Mouse (Mus musculus): ENCODE results near the gene Rragd.
"Not testable (repeated sequence)": the region's sequence is repeated elsewhere in the genome, so short reads cannot be mapped to it uniquely, and the experiment has no call there.

Gene Rragd

DNA sequence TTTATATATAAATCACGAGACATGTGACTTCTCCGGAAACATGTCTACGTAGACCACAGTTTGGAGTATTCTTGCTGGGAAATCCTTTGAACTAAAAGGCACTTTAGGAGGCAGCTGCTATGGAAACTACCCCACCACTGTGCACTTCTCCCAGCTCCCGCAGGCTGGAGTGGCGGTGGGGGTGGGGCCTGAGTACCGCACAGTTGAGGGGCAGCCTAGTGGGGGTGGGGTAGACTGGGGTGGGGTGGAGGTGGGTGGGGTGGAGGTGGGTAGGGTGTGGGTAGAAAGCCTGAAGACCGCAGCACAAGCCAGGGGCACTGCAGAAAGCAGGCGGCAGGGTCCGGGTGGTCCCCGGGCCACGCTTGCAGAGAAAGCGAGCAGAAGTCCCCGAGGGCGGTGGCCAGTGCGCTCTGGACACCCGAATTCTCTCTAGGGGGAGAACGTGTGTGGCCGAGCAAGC is at the start of gene Rragd:
Rragd (plus strand) TSS at position 322 of the 460 bp plus-strand sequence.
- in situ Hi-C loops (cut with MboI; ENCODE audit: unreplicated experiment in 2 of 2), result no loop called here

DNA sequence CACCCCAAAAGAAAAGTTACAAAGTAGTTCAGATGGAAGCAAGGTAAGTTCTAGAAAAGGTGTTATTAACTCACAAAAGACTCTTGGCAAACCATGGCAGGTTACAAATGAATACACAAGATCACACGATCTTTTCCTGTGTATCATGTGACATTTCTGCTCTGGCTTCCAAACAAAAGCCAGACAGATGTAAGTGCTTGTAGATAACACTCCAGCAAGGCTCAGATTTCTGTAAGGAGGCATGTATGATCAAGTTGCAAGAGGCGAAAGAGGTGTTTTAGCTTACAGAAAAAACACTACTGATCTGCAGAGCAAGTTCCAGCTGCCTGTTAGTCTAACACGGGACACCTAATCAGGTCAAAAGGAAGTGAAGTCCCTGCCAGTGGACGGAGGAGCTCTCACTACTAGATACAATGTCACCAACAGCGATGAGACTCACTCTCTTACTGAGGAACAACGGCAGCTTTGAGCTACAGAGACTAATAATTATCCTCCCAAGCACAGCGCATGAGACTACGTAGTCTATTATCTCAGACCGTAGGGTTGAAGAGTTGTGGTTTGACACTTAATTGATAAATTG is 46.0 kb upstream of the Rragd start:
- in situ Hi-C loops (cut with MboI; ENCODE audit: unreplicated experiment in 2 of 2), result no loop called here

DNA sequence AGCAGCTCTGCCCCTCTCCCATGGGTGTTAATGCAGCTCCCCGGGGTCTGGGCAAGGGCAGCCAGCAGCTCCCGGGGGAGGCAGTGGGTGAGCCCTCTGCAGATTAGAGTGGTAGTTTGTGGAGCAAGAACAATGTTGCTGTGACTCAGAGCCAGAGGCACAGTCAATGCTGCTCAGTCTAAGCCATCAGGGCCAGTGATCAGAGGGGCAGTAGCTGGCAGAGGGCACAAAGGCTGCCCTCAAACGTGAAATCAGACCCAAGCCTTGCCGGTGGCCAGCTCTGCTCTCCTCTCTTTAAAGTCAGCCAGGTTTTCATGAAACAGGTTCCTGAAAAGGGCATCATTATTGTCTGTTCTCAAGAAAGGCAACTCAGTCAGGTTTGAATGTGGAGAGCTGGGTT is 43.3 kb upstream of the Rragd start:
- in situ Hi-C loops (cut with MboI; ENCODE audit: unreplicated experiment in 2 of 2), result no loop called here

- in situ Hi-C loops (cut with MboI; ENCODE audit: unreplicated experiment in 2 of 2), result loop anchor here (5.0 to 10.0 kb wide), 2 partner anchors 65 to 188 kb away; no protein-coding TSS in a partner anchor
These were observed 42.9 kb upstream of the Rragd start for GRCm38 (mm10) chr4:32939964-32940363.

- in situ Hi-C loops (cut with MboI; ENCODE audit: unreplicated experiment in 2 of 2), result loop anchor here (5.0 to 10.0 kb wide), 2 partner anchors 66 to 189 kb away; no protein-coding TSS in a partner anchor
These were observed 41.9 kb upstream of the Rragd start for GRCm38 (mm10) chr4:32940984-32941383.

DNA sequence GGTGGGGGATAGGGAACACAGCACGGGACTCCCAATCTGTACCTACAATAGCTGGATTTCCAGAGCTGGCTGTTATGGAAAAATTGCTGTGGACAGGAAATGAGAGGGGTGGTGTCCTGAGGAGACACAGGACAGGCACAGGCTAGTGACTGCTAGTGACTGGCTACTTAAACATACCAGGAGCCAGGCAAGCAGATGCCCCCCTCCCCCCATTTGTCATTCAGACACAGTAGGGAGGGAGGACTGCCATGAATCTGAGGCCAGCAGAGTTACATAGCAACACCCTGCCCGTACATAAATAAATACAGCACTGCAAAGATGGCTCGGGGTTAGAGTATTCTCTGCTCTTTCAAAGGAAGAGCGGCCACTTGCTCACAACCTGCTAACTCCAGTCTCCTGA is 35.2 kb upstream of the Rragd start:
- in situ Hi-C loops (cut with MboI; ENCODE audit: unreplicated experiment in 2 of 2), result loop anchor here in 1 of 2 experiments (10.0 kb wide), 1 partner anchor 73 kb away; no protein-coding TSS in a partner anchor

DNA sequence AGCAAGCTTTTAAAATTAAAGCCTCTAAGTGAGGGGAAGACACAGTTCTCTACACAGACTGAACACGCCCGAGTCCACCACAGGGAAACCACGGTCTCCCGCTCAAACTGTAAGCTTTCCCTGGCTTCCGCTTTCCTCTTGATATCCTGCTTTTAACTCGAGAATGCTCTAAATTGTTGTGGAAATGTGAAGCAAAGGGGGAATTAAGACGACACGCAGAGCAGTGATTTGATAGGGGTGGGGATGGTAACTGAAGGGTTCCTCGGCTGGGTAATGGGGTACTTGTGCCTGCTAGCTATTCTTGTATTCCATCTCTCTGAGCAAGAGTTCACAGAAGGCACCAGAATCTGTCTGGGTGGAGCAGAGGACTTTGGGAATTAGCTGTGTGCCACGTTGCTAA is 34.1 kb upstream of the Rragd start:
- in situ Hi-C loops (cut with MboI; ENCODE audit: unreplicated experiment in 2 of 2), result loop anchor here in 1 of 2 experiments (10.0 kb wide), 1 partner anchor 74 kb away; no protein-coding TSS in a partner anchor

DNA sequence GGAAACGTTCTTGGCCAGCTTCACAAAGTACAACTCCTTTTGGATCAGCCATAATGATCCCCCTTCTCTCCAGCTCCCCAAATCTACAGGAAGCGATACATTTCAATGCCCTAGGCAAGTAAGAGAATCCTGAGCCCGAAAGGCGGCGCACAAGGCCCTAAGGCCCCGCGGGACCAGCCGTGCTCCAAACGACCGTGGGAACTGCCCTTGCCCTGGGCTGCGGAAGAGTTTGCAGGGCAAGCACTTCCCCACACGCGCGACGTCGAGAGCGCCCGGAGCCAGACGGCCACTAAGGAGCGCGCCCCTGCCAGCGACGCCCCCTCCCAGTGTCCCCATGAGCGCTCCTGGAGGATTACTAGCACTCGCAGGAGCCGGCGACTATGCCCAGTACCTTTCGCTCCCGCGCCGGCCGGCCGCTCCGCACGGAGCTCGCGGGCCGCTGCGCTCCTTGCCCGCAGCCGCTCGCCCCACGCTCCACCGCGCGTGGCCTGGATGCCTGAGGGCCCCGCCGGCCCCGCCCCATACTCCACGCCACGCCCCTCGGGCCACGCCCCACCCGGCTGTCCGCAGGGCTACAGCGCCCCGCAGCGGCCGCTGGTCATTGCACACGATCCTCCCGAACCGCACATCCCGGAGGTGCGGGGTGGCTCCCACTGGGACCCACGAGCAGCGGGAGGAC is 32.3 kb upstream of the Rragd start, which contains the start of gene Ankrd6:
Ankrd6 (minus strand) TSS at position 486 of the 679 bp plus-strand sequence.
- in situ Hi-C loops (cut with MboI; ENCODE audit: unreplicated experiment in 2 of 2), result loop anchor here (5.0 kb wide), 5 partner anchors 67 to 363 kb away; no protein-coding TSS in a partner anchor

DNA sequence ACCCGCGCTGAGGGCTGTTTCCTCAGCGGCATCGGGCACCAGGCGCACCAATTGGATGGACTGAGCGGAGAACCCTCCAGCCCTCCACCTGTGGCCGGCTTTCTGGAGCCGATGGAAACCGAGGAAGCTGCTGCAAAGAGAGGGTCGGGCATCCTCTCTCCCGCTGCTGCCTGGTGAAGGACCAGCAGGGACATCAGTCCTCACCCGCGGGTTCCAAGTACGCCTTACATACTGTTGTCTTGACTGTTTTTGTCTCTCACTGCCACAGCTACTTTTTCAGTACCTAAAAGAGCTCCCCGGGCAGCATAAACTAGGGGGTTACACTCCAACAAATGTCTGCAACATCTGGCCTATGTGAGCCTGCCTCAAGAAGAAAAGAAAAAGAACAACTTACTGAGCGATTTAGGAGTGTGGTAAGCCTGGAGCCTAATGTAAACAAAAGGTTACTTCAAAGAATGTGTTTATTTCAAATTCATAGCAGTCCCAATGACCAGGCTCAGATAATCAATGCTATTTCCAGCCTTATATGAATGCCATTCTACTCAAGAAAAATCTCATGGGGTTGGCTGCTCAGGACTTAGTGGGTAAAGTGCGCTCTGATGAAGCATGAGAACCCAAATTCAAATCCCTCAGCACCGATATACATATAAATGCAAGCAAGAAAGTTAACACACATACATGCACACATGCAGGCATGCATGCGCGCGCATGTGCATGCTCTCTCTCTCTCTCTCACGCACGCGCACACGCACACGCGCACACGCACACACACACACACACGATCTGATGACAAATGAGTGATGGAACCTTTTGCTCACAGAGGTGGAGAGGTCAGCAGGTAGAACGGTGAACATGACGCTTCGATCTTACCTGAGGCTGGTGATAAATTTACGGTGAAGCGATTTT is 31.5 kb upstream of the Rragd start:
- in situ Hi-C loops (cut with MboI; ENCODE audit: unreplicated experiment in 2 of 2), result loop anchor here (5.0 kb wide), 5 partner anchors 66 to 364 kb away; no protein-coding TSS in a partner anchor

DNA sequence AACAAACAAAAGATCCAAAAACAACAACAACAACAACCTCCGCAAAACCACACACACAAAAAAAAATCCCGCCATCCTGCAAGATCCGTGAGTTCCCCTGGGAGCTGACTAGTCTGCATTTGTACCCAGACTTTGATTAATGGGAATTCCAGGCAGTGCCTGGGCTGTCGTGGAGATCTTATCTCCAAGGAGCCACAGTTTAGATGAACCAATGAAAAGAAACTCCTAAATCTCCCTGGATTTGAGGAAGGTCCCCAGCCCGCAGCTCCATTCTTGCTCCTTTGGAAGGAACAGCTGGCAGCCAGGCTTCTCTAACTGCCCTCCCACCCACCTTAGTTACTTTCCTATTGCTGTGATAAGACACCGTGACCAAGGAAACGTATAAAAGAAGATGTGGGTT is 30.2 kb upstream of the Rragd start:
- in situ Hi-C loops (cut with MboI; ENCODE audit: unreplicated experiment in 2 of 2), result loop anchor here (5.0 kb wide), 5 partner anchors 65 to 365 kb away; no protein-coding TSS in a partner anchor

- in situ Hi-C loops (cut with MboI; ENCODE audit: unreplicated experiment in 2 of 2), result no loop called here
These were observed 26.4 kb upstream of the Rragd start for GRCm38 (mm10) chr4:32956423-32956822.

GRCm38 (mm10) chr4:32961394-32961793 is 21.4 kb upstream of the Rragd start:
- in situ Hi-C loops (cut with MboI; ENCODE audit: unreplicated experiment in 2 of 2), result no loop called here

DNA sequence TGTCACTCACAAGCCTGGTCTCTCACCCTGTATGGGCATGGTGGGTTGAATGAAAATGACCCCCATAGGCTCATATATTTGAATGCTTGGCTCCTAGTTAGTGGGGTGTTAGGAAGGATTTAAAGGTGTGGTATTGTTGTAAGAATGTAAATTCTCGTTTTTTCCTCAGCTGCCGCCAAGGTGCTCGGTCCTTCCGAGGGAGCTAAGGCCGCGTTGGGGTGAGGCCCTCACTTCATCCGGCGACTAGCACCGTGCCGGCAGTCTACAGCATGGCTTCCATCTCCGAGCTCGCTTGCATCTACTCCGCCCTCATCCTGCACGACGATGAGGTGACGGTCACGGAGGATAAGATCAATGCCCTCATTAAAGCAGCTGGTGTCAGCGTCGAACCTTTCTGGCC is 18.2 kb upstream of the Rragd start:
- in situ Hi-C loops (cut with MboI; ENCODE audit: unreplicated experiment in 2 of 2), result not testable (repeated sequence)

GRCm38 (mm10) chr4:32977331-32977730 is 5.5 kb upstream of the Rragd start:
- in situ Hi-C loops (cut with MboI; ENCODE audit: unreplicated experiment in 2 of 2), result no loop called here

DNA sequence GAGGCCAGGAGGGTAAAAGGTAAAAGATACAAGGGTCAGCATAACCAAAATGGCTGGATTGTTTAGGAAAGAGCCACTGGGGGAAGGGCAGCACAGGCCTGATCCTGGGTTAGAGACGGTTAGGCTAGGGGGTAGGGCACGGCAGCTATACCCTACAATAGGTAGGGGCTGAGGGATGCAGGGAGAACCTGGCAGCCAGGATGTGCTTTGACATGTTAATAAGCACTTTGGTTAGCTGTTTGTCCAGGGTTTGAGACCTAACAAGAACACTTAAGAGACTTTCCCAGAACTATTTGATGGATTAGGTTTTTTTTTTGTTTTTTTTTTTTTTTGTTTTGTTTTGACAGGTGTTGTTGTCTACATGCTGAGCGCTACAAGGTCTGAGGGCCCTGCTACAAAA is 2.8 kb upstream of the Rragd start:
- in situ Hi-C loops (cut with MboI; ENCODE audit: unreplicated experiment in 2 of 2), result no loop called here

- in situ Hi-C loops (cut with MboI; ENCODE audit: unreplicated experiment in 2 of 2), result no loop called here
These were observed 1.2 kb upstream of the Rragd start for GRCm38 (mm10) chr4:32981617-32982016.

DNA sequence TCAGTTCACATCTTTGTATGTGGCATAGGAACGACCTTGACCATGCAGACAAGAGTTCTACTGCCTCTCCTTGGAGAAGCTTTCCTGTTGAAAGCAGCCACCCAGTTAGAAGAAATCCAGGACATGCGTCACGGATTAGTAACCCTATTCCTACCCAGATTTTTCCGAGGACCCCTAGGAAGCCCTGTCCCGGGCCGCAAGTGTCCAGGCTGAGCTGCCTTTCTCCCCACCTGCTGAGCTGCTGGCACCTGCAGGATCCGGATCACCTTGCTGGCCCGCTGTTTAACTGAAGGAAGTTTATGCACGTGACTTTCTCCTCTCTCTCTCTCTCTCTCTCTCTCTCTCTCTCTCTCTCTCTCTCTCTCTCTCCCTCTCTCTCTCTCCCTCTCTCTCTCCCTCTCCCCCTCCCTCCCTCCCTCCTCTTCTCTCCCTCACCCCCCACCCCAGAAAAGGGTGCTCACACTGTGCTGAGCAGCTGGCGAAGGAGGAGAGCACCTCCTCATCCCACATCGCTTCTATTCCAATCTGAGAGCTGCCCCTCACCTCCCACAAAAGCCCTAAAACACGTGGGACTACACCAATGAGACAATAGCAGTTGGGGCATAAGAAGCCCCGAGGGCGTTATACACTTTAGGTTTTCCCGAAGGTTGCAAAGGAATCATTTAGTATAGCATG is 659 bp upstream of the Rragd start:
- in situ Hi-C loops (cut with MboI; ENCODE audit: unreplicated experiment in 2 of 2), result no loop called here

DNA sequence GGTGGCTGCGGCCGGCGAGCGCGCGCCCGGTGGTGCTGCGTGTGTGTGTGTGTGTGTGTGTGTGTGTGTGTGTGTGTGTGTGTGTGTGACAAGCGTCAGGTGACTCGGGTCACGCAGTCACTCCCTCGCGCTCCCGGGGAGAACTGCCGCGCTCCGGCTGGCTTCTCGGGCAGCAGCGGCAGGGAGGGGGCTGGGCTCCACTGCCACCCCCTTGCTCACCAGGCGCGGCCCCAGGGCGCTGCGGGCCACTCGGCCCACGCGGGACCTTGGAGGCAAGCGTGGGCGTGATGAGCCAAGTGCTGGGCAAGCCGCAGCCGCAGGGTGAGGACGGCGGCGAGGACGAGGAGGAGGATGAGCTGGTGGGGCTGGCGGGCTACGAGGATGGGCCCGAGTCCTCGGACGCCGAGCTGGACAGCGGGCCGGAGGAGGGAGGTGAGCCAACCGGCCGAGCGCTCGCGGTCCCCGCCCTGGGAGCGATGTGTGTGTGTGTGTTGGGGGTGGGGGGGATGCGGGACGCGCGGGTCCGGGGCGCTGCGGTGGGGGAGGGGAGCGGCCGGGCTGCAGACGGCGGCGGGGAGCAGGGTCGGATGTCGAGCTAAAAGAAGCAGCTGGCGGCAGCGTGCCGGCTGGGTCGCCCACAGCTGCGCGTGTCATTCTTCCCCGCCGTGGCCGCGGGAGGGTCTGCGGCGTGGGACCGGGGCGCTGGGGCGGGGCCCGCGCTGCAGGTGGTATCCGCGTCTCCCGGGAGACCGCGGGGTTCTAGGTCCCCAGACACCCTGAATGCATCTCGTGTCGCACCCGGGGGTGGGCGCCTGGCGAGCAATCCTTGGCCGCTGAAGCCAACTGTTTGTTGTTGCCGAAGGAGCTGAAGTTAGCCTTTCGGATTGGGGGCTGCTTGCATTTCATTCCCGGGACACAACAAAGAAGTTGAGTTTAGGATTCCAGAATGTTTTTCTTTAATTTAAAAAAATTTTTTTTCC is 629 bp downstream of the Rragd start:
- in situ Hi-C loops (cut with MboI; ENCODE audit: unreplicated experiment in 2 of 2), result no loop called here

DNA sequence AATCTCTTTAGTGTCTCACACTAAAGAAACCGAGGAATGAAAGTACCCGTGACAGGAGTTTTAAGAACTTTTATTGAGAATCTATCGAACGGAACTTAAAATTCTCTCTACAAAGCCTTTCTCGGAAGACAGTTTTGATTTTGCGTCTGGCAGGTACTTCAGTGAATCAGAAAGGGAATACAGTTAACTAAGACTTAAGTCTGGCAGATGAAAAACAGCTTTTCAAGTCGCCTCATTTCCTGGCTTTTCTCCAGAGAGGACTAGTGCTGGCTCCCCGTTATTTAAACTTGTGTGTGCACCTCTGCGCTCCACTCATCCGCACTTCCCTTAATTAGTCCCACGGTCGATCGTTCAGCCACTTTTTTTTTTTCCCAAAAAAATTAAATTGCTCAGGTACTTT is 1.4 kb downstream of the Rragd start:
- in situ Hi-C loops (cut with MboI; ENCODE audit: unreplicated experiment in 2 of 2), result no loop called here
